Mouse (Mus musculus) MN1 (cell line): Measurements from ENCODE around the gene C1qtnf9.

ENCODE experiments used
- DNase-seq: peaks from one replicate; pipeline ENCODE4 v3.0.0-alpha.2; 2016; ENCODE audit warnings: low spot score

C1qtnf9 gene

DNA sequence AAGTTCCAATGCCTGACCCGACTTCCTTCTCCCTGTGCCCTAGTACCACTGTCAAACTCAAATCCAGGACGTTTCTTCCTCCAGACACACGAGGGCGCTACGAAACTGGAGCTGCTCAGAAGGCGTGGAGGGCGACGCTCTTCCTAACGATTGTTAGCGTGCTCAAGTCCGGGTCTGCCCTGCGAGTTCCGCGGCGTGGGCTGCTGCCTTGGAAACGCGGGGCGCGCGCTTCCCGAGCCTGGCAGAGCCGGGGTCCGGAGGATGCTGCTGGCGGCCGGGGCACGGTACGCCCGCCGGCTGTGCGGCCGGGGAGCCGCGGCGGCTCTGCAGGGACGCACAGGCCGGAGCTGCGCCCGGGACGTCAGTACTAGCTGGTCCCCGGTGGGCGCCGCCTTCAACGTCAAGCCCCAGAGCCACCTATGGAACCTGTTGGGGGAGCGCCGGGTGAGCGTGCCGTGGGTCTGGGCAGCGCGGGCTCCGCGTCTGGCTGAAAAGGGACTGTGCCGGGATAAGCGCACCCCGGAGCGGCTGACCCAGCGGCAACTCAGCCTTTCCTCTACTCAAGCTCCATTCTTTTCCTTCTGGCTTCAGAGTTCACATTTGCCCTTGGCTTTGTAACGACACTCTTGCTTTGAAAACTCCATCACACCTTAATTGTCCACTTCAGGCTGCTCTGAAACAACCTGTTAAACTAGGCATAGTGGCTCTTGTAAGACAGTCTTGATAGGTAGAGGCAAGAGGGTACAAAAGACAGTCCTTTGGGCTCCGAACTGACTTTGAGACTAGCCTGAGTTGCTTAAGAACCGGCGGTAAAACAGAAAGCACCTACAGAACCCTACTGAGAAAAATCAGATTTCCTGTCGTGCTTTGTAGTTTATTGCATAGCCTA, 16.7 kb downstream of the C1qtnf9 start, which contains the start of gene Mipep:
TSS of gene Mipep (plus strand) at position 147 of the 889 bp plus-strand sequence.
- peak; percentile 90 for DNase-seq

DNA sequence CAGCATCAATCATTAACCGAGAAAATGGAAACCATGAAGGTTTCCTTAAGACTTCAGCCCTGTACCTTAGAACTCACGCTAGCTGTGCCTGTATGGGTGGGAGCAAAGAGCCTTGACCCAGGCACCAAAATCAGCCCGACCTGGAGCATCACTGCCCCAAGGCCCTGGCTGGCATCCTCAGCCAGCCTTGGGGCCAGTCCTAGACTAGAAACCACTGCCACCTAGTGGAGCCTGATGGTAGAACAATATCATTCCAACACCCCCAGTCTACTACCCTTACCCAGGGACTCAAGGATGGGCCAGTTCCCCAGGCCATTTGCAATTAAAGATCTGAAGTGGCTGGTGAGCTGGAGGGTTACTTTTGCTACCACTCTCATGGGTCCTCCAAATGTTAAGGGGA, 22.2 kb downstream of the C1qtnf9 start:
- DNase-seq: peak; percentile 61

DNA sequence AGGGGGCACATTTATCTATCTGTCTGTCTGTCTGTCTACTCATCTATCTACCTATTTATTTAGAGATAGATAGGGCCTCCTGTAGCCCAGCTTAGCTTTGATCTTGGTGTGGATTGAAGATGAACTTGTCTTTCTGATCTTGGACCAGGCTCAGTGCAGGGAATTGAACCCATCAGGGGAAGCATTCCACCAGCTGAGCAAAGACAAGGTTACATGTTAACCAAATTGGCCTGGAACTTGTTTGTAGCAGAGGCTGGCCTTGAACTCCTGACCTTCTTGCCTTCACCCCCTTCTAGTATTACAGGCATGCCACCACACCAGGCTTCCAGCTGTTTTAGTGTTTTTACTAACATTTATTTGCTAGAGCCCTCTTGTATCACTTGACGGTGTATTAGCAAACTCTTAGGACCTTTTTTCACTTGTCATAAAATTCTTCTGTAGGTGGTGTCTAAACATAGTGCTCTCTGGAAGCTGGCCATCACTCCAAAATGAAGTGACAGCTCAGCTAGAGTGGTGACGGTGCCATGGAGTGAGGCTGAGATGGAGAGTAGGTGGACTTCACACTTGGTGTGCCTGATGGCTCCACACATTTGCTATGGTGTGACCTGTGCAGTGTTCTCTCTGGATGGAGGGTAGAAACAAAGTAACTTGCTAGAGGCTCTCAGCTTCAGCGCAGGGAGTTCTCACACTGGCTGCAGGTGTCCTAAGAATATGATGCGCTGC, 28.8 kb downstream of the C1qtnf9 start:
- DNase-seq: no peak

DNA sequence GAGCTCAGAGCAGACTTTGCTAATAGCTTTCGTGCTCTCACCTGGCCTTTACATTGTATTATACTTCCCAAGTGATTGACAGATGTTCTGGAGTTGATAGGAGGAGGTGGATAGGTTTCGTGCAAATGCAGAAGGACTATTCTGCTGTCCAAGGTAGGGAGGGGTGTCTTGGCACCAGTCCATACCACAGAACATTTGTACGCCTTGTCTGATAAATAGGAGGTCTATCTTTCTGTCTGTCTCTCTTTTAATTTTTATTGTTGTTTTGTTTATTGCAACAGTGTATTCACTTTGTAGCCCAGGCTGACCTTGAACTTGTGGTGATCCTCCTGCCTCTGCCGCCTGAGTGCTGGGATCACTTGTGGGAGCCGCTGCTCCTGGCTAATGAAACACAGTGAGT, 29.7 kb downstream of the C1qtnf9 start:
- no peak for DNase-seq

DNA sequence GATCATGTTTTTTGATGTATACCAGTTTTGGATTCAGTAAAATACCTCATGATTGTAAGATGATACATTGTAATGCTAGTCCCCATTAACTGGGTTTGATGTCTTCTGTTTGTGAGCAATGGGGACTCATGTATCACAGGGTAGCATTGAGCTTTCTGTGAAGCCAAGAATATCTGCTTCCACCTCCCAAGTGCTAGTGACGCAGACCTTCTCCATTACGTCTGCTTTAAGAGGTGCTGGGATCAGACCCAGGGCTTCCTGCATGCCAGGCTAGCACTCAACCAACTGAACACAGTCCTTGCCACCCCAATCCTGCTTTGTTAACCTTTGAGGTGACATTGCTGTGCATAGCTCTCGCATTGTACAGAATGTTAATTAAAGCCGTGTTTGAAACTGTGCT, 30.8 kb downstream of the C1qtnf9 start:
- no peak for DNase-seq

DNA sequence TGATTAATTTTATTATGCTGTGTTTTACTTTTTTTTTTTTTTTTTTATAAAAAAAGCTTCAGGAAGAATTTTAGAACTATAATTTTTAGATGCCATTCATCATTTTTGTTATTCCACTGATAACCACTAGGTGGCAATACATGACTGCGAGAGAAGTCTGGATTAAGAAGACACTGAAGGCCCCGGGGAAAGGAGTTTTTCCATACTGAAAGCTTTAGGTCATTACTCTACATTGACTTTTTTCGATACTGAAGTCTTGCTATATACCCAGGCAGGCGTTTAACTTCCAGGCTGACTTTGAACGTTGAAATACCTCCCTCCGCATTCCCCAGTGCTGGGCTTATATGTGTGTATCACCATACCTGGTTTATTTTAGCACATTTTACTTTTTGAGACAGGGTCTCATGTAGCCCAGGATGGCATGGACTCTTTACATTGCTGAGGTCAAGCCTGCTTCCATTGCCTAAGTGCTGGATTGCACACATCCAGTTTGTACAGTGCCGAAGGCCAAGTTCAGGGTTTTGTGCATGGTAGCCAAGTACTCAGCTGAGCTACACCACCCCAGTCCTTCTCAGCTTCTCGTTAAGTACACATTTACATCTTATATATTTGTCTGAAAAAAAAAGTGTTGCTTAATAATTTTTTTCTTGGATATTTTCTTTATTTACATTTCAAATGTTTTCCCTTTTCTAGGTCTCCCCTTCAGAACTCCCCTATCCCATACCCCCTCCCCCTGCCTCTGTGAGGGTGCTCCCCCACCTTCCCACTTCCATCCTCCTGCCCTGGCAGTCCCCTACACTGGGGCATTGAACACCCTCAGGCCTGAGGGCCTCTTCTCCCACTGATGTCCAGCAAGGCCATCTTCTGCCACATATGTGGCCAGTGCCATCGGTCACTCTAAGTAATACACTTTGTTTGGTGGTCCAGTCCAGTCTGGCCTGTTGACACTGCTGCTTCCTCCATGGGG, 32.1 kb downstream of the C1qtnf9 start:
- DNase-seq: peak; percentile 72

DNA sequence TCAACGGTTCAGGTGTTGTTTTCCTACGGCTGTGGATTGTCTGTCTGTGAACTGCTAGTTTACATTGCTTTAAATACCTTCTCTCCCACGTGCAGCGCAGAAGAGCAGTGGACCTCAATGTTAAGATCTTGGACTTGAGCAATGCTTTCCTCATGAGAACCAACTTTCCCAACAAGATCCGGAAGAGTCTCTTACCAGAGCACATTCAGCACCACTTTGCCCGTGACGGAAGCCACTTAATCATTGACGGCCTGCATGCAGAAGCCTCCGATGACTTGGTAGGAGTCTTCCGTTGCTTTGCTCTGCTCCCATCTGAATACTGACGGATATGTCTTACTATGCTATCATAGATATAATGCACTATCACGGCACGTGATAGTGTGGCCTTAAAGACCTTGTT, 34.1 kb downstream of the C1qtnf9 start:
- no peak for DNase-seq

DNA sequence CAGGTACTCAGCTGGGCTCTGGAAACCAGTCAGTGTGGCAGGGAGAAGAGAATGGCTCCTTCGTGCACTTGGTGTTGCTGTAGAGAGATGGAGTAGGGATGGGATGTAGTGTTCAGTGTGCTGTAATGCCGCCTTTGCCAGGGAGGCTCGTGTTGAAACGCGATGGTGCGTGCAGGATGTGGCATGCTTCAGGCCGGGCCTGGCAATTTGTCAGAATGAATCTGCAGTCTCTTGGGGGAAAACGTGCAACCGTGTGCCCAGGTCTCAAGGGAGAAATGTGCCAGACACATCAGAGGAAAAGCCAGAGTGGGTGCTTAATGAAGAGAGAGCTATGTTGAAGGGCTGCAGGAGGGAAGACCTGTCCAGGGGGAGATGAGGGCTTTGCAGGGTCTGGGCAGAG, 37.0 kb downstream of the C1qtnf9 start:
- no peak for DNase-seq

DNA sequence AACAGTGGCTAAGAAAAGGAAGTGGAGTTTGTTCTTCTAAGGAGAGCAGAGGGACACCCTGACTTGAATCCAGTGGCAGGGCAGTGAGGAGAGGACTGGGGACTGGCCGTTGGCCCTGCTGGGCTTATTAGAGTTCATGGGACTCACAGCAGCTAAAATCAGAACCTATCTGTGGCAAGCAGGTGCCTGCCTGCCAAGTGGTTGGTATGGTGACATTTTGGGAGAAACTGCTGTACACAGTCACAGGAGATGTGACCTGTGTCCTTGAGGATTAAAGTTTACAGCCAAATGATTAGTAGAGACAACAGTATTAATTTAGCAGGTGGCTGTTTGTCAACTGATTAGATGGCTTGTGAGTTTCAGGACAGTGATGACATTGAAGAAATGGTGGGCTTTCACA, 37.9 kb downstream of the C1qtnf9 start:
- no peak for DNase-seq

DNA sequence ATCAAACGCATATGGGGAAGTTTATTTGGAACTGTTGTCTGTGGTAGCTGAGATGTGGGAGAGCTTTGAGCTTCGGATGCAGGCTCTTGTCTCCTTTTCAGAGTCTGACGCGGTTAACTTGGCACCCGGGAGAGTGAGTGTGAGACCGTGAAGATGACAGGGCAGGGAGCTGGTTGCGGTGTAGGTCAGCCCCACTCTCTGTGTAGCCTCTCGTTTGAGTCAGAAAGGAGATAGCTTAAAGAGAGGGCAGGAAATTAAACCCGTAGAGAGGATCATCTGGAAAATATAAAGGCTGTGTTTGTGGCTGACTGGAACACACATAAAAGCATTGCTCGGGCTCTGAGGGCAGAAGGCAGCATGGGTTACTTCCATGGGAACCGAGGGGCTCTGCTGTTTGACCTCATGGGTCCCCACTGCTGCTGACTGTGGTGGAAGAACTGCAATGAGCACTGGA, 39.0 kb downstream of the C1qtnf9 start:
- DNase-seq: no peak

DNA sequence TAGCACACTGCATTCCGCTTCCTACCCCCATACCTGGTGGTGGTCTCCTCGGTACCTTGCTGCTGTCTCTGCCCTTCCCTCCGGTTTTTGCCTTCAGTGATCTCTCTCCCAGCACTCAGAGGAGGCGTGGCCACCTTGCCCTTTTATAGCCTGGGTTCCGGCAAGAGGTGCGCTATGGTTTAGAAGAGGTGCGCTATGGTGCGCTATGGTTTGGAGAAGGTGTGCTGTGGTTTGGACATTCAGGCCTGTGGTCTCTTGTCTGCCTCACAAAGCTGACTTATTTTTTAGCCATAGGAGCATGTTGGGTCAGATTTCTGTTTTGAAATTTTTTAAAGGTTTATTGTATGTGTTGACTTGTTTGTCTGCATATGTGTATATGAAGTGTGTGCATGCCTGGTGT, 41.9 kb downstream of the C1qtnf9 start:
- DNase-seq: no peak

DNA sequence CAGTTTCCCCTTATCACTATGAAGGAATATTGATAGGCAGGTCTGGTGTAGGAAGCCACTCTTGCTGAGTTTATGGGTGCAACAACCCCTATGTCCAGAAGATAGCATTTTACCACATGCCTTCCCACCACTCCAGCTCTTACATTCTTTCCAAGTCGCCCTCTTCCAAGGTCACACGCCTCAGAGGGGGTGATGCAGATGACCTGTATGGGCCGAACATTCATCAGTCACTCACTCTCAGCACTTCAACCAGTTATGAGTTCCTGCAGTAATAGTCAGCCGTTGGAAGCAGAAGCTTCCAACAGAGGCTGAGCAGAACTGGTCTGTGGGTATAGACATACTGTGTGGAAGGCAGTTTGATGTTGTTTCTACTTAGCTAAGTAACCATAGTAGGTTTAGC, 43.6 kb downstream of the C1qtnf9 start:
- DNase-seq: no peak

DNA sequence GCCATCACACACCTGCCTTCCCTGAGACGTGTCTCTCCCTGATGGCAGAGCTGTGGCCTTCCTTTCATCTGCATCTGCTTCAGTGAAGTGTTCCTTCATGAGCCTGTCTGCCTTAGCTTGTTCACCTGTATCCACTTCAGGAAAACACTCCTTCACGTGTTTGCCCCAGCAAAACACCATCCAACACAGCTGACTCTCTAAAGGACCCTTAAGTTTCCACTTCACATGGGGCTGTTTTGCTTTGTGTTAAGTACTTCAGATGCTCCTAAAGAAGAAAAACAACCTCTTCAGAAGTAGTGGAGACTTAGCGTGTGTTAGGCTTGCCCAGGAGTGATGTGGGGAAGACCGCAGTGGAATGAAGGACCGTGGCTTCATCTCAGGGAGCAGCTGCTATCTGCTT, 47.2 kb downstream of the C1qtnf9 start:
- no peak for DNase-seq

DNA sequence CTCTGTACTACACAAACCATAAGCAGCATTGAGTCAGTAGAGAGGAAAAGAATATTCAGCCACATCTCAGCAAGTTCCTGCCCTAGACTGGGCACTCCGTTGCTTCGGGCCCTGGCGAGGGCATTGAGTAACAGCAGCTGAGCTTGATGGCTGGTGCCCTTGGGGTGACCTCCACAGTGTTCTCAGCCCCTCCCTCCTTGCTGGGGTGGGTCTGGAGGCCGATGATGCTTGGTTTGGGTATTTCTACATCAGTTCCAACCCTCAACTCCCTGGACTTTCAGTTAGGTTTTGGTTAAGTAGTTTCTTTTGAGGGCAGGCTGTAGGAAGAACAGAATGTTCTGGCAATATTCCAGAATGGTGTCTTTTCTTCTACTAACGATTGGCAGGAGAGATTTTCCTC, 50.1 kb downstream of the C1qtnf9 start:
- no peak for DNase-seq

DNA sequence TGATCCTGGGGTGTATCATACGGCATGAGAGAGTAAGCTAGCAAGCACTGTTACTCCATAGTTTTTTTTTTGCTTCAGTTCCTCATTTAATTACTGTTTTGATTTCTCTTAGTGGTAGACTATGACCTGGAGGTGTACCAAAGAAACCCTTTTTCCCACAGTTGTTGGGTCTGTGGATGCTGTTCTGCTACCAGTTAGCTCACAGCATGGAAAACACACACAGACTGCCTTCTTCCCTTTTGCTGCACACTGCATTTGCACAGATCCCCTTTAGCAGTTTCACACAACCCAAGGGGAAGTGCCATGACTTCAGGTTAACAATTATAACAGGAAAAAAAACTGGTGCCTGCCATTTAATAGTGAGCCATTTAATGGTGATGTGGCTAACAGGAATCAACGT, 62.2 kb downstream of the C1qtnf9 start:
- no peak for DNase-seq
